Mouse (Mus musculus) intestine, embryonic 14.5 days (tissue): Measurements from ENCODE around the gene Alyref2. TPM values are rescaled to one million over a fixed set of nuclear protein-coding genes. Genes with fewer than 3 reads are reported as not detected.

ENCODE experiments used
- ATAC-seq: fragments of 200-750 bp; cut with Nextera tagmentation; replicated peaks from 2 replicates; pipeline ENCODE4 v1.8.0; 2017; ENCODE audit warnings: low read depth, moderate number of reproducible peaks, moderate TSS enrichment, moderate library complexity; ENCODE audit not compliant: low FRiP score, low TSS enrichment
- DNase-seq: peaks from one replicate; pipeline ENCODE4 v3.0.0-alpha.2; 2018; ENCODE audit warnings: low spot score
- H3K27ac ChIP-seq: fragments of 300-500 bp; sonication (generic); 2 replicates; pipeline ENCODE4 v1.5.1; 2014; ENCODE audit warnings: low read depth, mild to moderate bottlenecking, control low read depth
- H3K27me3 ChIP-seq: fragments of 300-500 bp; sonication (generic); replicated peaks from 2 replicates; pipeline ENCODE4 v1.6.1; 2014; ENCODE audit warnings: low read length, control low read depth; ENCODE audit not compliant: control insufficient read depth, insufficient read depth
- H3K36me3 ChIP-seq: fragments of 300-500 bp; sonication (generic); 2 replicates; pipeline ENCODE4 v1.6.1; 2014; ENCODE audit warnings: low read length, control low read depth; ENCODE audit not compliant: control insufficient read depth, insufficient read depth
- H3K4me1 ChIP-seq: fragments of 300-500 bp; sonication (generic); replicated peaks from 2 replicates; pipeline ENCODE4 v1.6.1; 2014; ENCODE audit warnings: low read length, control low read depth, mixed read lengths; ENCODE audit not compliant: control insufficient read depth, insufficient read depth
- H3K4me2 ChIP-seq: fragments of 300-500 bp; sonication (generic); 2 replicates; pipeline ENCODE4 v1.6.1; 2014; ENCODE audit warnings: low read length
- H3K4me3 ChIP-seq: fragments of 300-500 bp; sonication (generic); 2 replicates; pipeline ENCODE4 v1.5.1; 2014; ENCODE audit warnings: low read depth, low read length, control low read depth, mixed read lengths
- H3K9ac ChIP-seq: fragments of 300-500 bp; sonication (generic); 2 replicates; pipeline ENCODE4 v1.6.1; 2014; ENCODE audit warnings: mild to moderate bottlenecking, low read length
- H3K9me3 ChIP-seq: fragments of 300-500 bp; sonication (generic); 2 replicates; pipeline ENCODE4 v1.6.1; 2016; ENCODE audit warnings: low read length, control low read depth; ENCODE audit not compliant: control insufficient read depth
- WGBS: fragments of 180-500 bp; shearing (Covaris S2); extraction: QIAGEN DNeasy Blood & Tissue Kit; methylation state at CpG from one replicate; pipeline ENCODE4 v1.1.7; 2014; 5-methylcytosine and 5-hydroxymethylcytosine counted together
- polyA plus RNA-seq: library from polyadenylated mRNA; unstranded; fragments of >200 nt; fragmentation: Nextera tagmentation; extraction: Ambion mirVana; gene quantifications from 2 replicates; pipeline ENCODE4 v1.2.1, GENCODE M21; 2014

The Alyref2 gene
- polyA plus RNA-seq, 1 experiment from 2014 or later: 10.9 TPM

- under 1% methylated on average over 53 of the region's 53 CpGs for WGBS
- Histone ChIP-seq H3K27ac (peak overlapping the region; percentile 93), H3K36me3 (no peaks in the 10 kb centered on the region), H3K9me3 (0 out of 2 replicates have a peak, but pooled peaks cover 3% of the 10 kb centered on the region), H3K27me3 (no peaks in the 10 kb centered on the region), H3K4me3 (peak overlapping the region; percentile 56), H3K4me1 (peaks cover 8% of the 10 kb centered on the region), H3K9ac (peak overlapping the region; percentile 74), H3K4me2 (peak overlapping the region; percentile 63)
- peak; percentile 90 for DNase-seq
- peak; percentile 54 for ATAC-seq
Measured at GRCm38 (mm10) chr1:171503592-171504291, 464 bp downstream of the Alyref2 start.

DNA sequence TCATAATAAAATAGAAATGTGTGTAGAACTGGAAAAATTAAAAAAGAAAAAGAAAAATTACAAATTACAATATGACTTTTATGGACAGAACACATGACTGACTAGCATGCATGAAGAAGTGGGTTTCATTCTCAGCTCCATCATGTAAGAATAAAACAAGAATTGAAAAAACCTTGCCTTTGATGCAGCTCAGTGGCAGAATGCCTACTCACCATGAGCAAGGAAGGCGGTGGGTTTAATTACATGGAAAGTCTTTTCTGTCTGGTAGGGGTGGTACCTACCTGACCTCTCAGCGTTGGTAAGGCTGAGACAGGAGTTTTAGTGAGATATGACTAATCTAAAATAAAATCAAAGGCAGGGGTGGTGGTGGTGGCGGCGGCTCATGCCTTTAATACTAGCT, 1.3 kb downstream of the Alyref2 start:
- H3K27me3 ChIP-seq: no peaks in the 10 kb centered on the region
- H3K4me2 ChIP-seq: peak overlapping the region; percentile 63
- no peaks in the 10 kb centered on the region for H3K36me3 ChIP-seq
- H3K4me1 ChIP-seq: peaks cover 8% of the 10 kb centered on the region
- no peak for DNase-seq
- 0 out of 2 replicates have a peak, but pooled peaks cover 3% of the 10 kb centered on the region for H3K9me3 ChIP-seq
- peak overlapping the region; percentile 56 for H3K4me3 ChIP-seq
- WGBS: 80% methylated on average over 4 of the region's 4 CpGs
- H3K27ac ChIP-seq: no peak overlapping the region
- H3K9ac ChIP-seq: 0 out of 2 replicates have a peak overlapping the region, but pooled peaks have one; percentile 13
- ATAC-seq: no peak

- Histone ChIP-seq H3K27me3 (no peaks in the 10 kb centered on the region), H3K9ac (no peak overlapping the region), H3K36me3 (no peaks in the 10 kb centered on the region), H3K4me1 (no peaks in the 10 kb centered on the region), H3K4me3 (no peak overlapping the region), H3K27ac (no peak overlapping the region), H3K9me3 (no peaks in the 10 kb centered on the region), H3K4me2 (no peak overlapping the region)
- WGBS: 91% methylated on average over 2 of the region's 2 CpGs
- no peak for ATAC-seq
- no peak for DNase-seq
Measured at GRCm38 (mm10) chr1:171513234-171513633, 10.0 kb downstream of the Alyref2 start.

GRCm38 (mm10) chr1:171513760-171514159, 10.5 kb downstream of the Alyref2 start:
- ATAC-seq (no peak), DNase-seq (no peak)
- Histone ChIP-seq H3K9ac (no peak overlapping the region), H3K4me1 (no peaks in the 10 kb centered on the region), H3K27me3 (no peaks in the 10 kb centered on the region), H3K9me3 (no peaks in the 10 kb centered on the region), H3K36me3 (no peaks in the 10 kb centered on the region), H3K4me3 (no peak overlapping the region), H3K4me2 (no peak overlapping the region), H3K27ac (no peak overlapping the region)
- 73% methylated on average over 1 of the region's 1 CpGs for WGBS

GRCm38 (mm10) chr1:171515039-171515438, 11.8 kb downstream of the Alyref2 start:
- no peak overlapping the region for H3K4me2 ChIP-seq
- ATAC-seq (no peak), DNase-seq (no peak)
- no peaks in the 10 kb centered on the region for H3K36me3 ChIP-seq
- H3K4me3 ChIP-seq: no peak overlapping the region
- H3K27me3 ChIP-seq: no peaks in the 10 kb centered on the region
- H3K27ac ChIP-seq: no peak overlapping the region
- H3K4me1 ChIP-seq: no peaks in the 10 kb centered on the region
- 22% methylated on average over 1 of the region's 1 CpGs for WGBS
- no peaks in the 10 kb centered on the region for H3K9me3 ChIP-seq
- no peak overlapping the region for H3K9ac ChIP-seq

DNA sequence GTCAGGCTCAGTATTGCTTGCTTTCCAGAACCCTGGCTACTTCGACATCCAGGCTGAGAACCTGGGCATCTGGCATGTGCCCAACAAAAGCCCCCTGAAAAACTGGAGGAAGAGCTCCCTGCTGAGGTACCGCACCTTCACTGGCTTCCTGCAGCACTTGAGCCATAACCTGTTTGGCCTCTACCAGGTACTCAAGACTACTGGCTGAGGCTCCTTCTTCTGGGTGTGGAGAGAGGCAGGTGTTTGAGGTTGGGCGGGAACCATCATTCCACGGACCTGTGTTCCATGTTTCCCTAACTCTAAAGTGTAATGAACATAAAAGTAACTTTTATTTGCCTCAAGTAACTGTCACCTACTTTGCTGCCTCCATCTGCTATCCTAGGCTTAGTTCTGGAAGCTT, 12.3 kb downstream of the Alyref2 start:
- DNase-seq (no peak), ATAC-seq (no peak)
- no peaks in the 10 kb centered on the region for H3K4me1 ChIP-seq
- no peaks in the 10 kb centered on the region for H3K36me3 ChIP-seq
- no peak overlapping the region for H3K4me2 ChIP-seq
- no peaks in the 10 kb centered on the region for H3K9me3 ChIP-seq
- no peak overlapping the region for H3K4me3 ChIP-seq
- H3K27me3 ChIP-seq: no peaks in the 10 kb centered on the region
- H3K27ac ChIP-seq: no peak overlapping the region
- H3K9ac ChIP-seq: no peak overlapping the region
- 79% methylated on average over 4 of the region's 4 CpGs for WGBS

- H3K4me3 ChIP-seq: no peak overlapping the region
- H3K36me3 ChIP-seq: no peaks in the 10 kb centered on the region
- DNase-seq: no peak
- 89% methylated on average over 4 of the region's 4 CpGs for WGBS
- no peak overlapping the region for H3K27ac ChIP-seq
- no peak overlapping the region for H3K9ac ChIP-seq
- H3K4me2 ChIP-seq: no peak overlapping the region
- no peak for ATAC-seq
- no peaks in the 10 kb centered on the region for H3K9me3 ChIP-seq
- no peaks in the 10 kb centered on the region for H3K4me1 ChIP-seq
- no peaks in the 10 kb centered on the region for H3K27me3 ChIP-seq
Measured at GRCm38 (mm10) chr1:171531367-171531766, 28.1 kb downstream of the Alyref2 start.

- no peak overlapping the region for H3K9ac ChIP-seq
- no peak for DNase-seq
- WGBS: 64% methylated on average over 2 of the region's 2 CpGs
- no peak overlapping the region for H3K4me2 ChIP-seq
- H3K36me3 ChIP-seq: no peaks in the 10 kb centered on the region
- H3K27ac ChIP-seq: no peak overlapping the region
- no peaks in the 10 kb centered on the region for H3K27me3 ChIP-seq
- no peak for ATAC-seq
- H3K4me3 ChIP-seq: no peak overlapping the region
- no peaks in the 10 kb centered on the region for H3K4me1 ChIP-seq
- H3K9me3 ChIP-seq: no peaks in the 10 kb centered on the region
Measured at GRCm38 (mm10) chr1:171532830-171533229, 29.6 kb downstream of the Alyref2 start.

GRCm38 (mm10) chr1:171534557-171534956, 31.3 kb downstream of the Alyref2 start:
- DNase-seq: no peak
- ATAC-seq: no peak
- Histone ChIP-seq H3K27me3 (no peaks in the 10 kb centered on the region), H3K9ac (no peak overlapping the region), H3K36me3 (no peaks in the 10 kb centered on the region), H3K27ac (no peak overlapping the region), H3K4me3 (no peak overlapping the region), H3K4me1 (no peaks in the 10 kb centered on the region), H3K4me2 (no peak overlapping the region), H3K9me3 (no peaks in the 10 kb centered on the region)
